Mouse (Mus musculus) Patski (cell line): ENCODE measurements around the gene Mc1r. TPM values are rescaled to one million over a fixed set of nuclear protein-coding genes. Genes with fewer than 3 reads are reported as not detected.
A peak's percentile ranks its signal among the peaks of the same experiment; 100 is the strongest.

Experiments
- ATAC-seq: fragments of 100-300 bp; one replicate; pipeline ENCODE4 v1.8.0; 2021
- CTCF ChIA-PET: fragments of 350-600 bp; sonication (Branson Sonifier 250); formaldehyde crosslinking; loops from one replicate; lab custom pipeline; 2022; ENCODE audit warnings: inconsistent platforms; lab: Charles Lee
- POLR2A ChIA-PET: fragments of 350-600 bp; sonication (Branson Sonifier 250); formaldehyde crosslinking; loops from one replicate; lab custom pipeline; 2022; ENCODE audit warnings: antibody characterized with exemption, inconsistent platforms; lab: Charles Lee
- DNase-seq: peaks from one replicate; pipeline ENCODE4 v3.0.0-alpha.2; 2011; ENCODE audit warnings: low read depth, low spot score
- H3K27me3 ChIP-seq: fragments of 371-371 bp; one replicate; pipeline ENCODE4 v1.5.1; 2021
- CTCF ChIP-seq: fragments of 100-300 bp; IDR thresholded peaks from one replicate; pipeline ENCODE4 v1.5.1; 2021
- in situ Hi-C: fragments of 300-500 bp; cut with MboI; formaldehyde crosslinking; loops from 3 replicates; pipeline ENCODE4 v1.11.1; 2018; ENCODE audit warnings: low pct_unique_long_range_greater_than_20kb, mixed read lengths
- polyA plus RNA-seq: library from polyadenylated mRNA; unstranded; gene quantifications from one replicate; pipeline ENCODE4 v1.2.3, GENCODE M21; 2021

The Mc1r gene
- polyA plus RNA-seq, 1 experiment from 2014 or later, result 0.05 TPM

GRCm38 (mm10) chr8:123387801-123388200, 19.1 kb upstream of the Mc1r start:
- CTCF ChIA-PET, result no interaction called here
- DNase-seq (no peak), ATAC-seq (no peak)
- no peaks in the 10 kb centered on the region for H3K27me3 ChIP-seq
- in situ Hi-C loops, result no loop called here
- no peak for TF ChIP-seq CTCF
- POLR2A ChIA-PET, result no interaction called here

GRCm38 (mm10) chr8:123389026-123389425, 17.9 kb upstream of the Mc1r start:
- no peaks in the 10 kb centered on the region for H3K27me3 ChIP-seq
- no peak for TF ChIP-seq CTCF
- ATAC-seq (no peak), DNase-seq (no peak)
- ChIA-PET CTCF (no interaction called here), POLR2A (no interaction called here)
- in situ Hi-C loops, result no loop called here

GRCm38 (mm10) chr8:123398308-123398707, 8.6 kb upstream of the Mc1r start:
- POLR2A ChIA-PET, result interaction anchor here (1.1 kb wide), 1 partner anchor 19 kb away, joined by 3 read pairs; no protein-coding TSS in a partner anchor
- ATAC-seq, result no peak
- no peaks in the 10 kb centered on the region for H3K27me3 ChIP-seq
- CTCF ChIA-PET, result interaction anchor here (1.9 kb wide), 1 partner anchor 8 kb away, joined by 12 read pairs; the partner anchor contains the start of gene Mc1r
- TF ChIP-seq CTCF, result no peak
- no peak for DNase-seq
- in situ Hi-C loops, result no loop called here

GRCm38 (mm10) chr8:123401936-123402335, 5.0 kb upstream of the Mc1r start:
- no peak for DNase-seq
- CTCF ChIA-PET, result no interaction called here
- TF ChIP-seq CTCF, result no peak
- POLR2A ChIA-PET, result no interaction called here
- in situ Hi-C loops, result no loop called here
- ATAC-seq, result no peak
- H3K27me3 ChIP-seq, result no peaks in the 10 kb centered on the region

GRCm38 (mm10) chr8:123402730-123403326, 4.1 kb upstream of the Mc1r start:
- TF ChIP-seq CTCF, result no peak
- no peak for ATAC-seq
- POLR2A ChIA-PET, result no interaction called here
- DNase-seq, result no peak
- no peaks in the 10 kb centered on the region for H3K27me3 ChIP-seq
- in situ Hi-C loops, result no loop called here
- CTCF ChIA-PET, result interaction anchor here (1.3 kb wide), 1 partner anchor 20 kb away, joined by 3 read pairs; no protein-coding TSS in a partner anchor

- H3K27me3 ChIP-seq, result no peaks in the 10 kb centered on the region
- in situ Hi-C loops, result no loop called here
- ATAC-seq (no peak), DNase-seq (no peak)
- no peak for TF ChIP-seq CTCF
- POLR2A ChIA-PET, result interaction anchor here (0.9 kb wide), 1 partner anchor 11 kb away, joined by 3 read pairs; no protein-coding TSS in a partner anchor
- CTCF ChIA-PET, result no interaction called here
Observed at GRCm38 (mm10) chr8:123404521-123404920, 2.4 kb upstream of the Mc1r start.

- CTCF ChIA-PET, result interaction anchor here (0.7 to 2.2 kb wide), 5 partner anchors 9 to 94 kb away, joined by 3 to 14 read pairs (median 6); no protein-coding TSS in a partner anchor
- POLR2A ChIA-PET, result interaction anchor here (1.0 kb wide), 1 partner anchor 34 kb away, joined by 3 read pairs; no protein-coding TSS in a partner anchor
Observed at GRCm38 (mm10) chr8:123407612-123408011, 705 bp downstream of the Mc1r start.

GRCm38 (mm10) chr8:123408586-123409544, 2.0 kb downstream of the Mc1r start:
- POLR2A ChIA-PET, result no interaction called here
- ATAC-seq (no peak), DNase-seq (no peak)
- no peaks in the 10 kb centered on the region for H3K27me3 ChIP-seq
- in situ Hi-C loops, result no loop called here
- CTCF ChIA-PET, result interaction anchor here (2.3 to 2.4 kb wide), 2 partner anchors 14 to 34 kb away, joined by 6 to 7 read pairs; no protein-coding TSS in a partner anchor
- TF ChIP-seq CTCF, result no peak

More at GRCm38 (mm10) chr8:123407612-123408011, 705 bp downstream of the Mc1r start:
- in situ Hi-C loops, result no loop called here
- ATAC-seq (no peak), DNase-seq (no peak)
- TF ChIP-seq CTCF, result no peak
- no peaks in the 10 kb centered on the region for H3K27me3 ChIP-seq

- ATAC-seq, result peak; percentile 52
- in situ Hi-C loops, result no loop called here
- ChIA-PET POLR2A (no interaction called here), CTCF (interaction anchor here (1.4 to 2.4 kb wide), 3 partner anchors 13 to 33 kb away, joined by 3 to 7 read pairs (median 6); no protein-coding TSS in a partner anchor)
- no peaks in the 10 kb centered on the region for H3K27me3 ChIP-seq
- peak; percentile 67 for DNase-seq
- TF ChIP-seq CTCF, result no peak
Observed at GRCm38 (mm10) chr8:123410049-123410587, 3.2 kb downstream of the Mc1r start.

- TF ChIP-seq CTCF, result no peak
- CTCF ChIA-PET, result interaction anchor here (1.4 to 2.4 kb wide), 3 partner anchors 12 to 32 kb away, joined by 3 to 7 read pairs (median 6); no protein-coding TSS in a partner anchor
- H3K27me3 ChIP-seq, result no peaks in the 10 kb centered on the region
- ATAC-seq (no peak), DNase-seq (no peak)
- in situ Hi-C loops, result no loop called here
- POLR2A ChIA-PET, result no interaction called here
Observed at GRCm38 (mm10) chr8:123410788-123411187, 3.9 kb downstream of the Mc1r start.
